Mouse (Mus musculus) kidney, postnatal 25 days (tissue): ENCODE data around the gene Gpc4.

Experiments used
- DNase-seq, 2 experiments: peaks; one replicate each; pipeline ENCODE4 v3.0.0; 2021; ENCODE audit warnings: mixed read lengths in 2 of 2

The Gpc4 gene

DNA sequence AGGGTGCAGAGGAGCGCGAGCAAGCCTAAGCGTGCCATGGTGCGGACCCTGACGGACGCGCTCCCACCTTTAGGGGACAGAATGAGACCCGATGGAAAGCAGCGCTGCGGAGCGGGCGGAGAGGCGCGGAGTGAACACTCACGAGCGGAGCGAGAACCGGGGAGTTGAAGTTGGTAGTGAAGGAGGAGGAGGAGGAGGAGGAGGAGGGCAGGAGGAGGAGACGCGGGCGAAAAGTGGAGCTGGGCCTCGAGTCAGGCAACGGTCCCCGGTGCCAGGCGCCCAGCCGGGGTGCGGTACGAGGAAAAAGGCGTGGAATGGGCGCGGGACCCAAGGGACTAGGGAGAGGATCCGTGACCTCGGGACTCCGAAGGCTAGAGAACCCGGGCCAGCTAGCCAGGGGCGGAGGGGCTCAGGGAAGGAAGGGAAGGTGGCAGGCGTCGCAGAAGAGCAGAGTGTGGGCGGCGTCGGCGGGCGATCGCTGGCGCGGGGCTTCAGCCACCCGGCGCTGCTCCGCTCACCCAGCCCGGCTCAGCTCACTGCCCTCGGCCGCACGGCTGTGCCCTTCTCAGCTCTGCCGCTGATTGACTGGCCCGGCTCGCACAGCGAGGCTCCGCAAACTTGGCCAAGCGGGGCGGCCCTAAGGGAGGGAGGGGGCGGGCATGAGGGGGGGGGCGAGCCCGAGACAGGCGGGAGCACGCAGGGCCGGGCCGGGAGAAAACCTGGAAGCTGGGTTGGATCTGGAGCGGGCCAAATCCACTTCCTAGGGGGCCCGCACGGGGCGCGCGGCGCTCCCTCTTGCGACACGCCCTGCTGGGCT, at the start of gene Gpc4:
Gpc4 (minus strand) TSS at position 515 of the 817 bp plus-strand sequence.
- peak; percentile 81 to 91 for DNase-seq

DNA sequence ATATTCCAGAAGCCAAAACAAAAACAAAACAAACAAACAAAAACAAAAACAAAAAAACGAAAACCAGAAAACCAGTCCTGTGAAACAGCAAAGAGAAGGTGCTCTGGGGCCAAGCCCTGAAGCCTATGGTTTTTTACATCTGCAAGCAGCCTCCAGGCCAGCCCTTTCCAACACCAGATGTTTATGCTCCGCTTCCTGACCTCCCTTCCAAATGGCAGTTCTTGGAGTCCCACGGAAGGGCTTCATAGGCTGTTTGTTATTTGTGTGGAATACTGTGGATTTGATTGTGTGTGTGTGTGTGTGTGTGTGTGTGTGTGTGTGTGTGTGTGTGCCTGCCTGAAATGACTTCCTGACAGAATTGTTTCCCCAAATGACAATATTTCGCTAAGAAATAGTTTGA, 47.8 kb upstream of the Gpc4 start:
- DNase-seq: no peak

DNA sequence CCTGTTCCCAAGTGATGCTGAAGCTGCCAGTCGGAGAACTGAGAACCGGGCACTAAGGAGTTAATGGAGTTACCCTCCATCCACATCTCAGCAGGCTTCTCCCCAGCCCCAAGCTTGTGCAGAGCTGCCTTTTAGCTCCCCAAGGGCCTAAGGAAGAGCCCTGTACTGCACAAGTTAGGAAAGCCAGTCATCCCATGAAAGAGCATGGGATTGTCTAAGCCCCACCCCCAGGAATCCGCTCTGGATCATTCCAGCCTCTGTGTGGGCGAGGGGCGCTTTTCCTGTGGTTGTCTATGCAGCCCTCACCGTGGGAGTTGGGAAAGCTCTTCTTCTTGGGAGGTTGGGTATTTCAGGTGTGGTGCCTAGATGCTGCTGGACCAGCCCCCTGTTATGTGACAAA, 34.8 kb upstream of the Gpc4 start:
- DNase-seq: no peak

DNA sequence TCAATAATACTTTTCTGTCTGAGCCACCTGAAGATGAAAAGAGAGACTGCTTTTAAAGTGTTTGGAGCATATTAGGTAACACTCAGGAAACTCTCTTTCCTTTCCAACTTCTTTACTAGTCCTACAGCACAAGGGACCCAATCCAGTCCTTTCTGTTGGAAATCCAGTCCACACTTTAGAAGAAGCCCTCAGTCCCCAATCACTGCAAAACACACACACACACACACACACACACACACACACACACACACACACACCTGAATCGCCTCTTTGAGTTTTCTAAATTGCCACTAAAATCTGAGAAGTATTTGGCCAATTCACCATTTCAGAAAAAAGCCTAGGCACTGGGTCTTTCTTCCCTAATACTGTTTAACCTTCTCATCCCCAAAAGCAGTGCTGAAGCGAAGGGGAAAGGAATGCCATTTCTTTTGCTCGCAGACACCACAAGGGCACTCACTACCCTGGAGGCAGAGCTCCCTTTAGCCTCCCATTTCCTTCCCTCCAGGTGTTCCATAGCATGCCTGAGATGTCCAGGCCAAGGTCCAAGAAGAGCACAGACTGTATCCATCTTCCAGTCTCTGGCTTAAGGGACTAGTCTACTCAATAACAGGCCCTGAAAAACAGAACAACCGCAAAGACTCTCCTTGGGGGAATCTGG, 28.4 kb upstream of the Gpc4 start:
- DNase-seq: peak in 1 of 2 experiments; percentile 24

DNA sequence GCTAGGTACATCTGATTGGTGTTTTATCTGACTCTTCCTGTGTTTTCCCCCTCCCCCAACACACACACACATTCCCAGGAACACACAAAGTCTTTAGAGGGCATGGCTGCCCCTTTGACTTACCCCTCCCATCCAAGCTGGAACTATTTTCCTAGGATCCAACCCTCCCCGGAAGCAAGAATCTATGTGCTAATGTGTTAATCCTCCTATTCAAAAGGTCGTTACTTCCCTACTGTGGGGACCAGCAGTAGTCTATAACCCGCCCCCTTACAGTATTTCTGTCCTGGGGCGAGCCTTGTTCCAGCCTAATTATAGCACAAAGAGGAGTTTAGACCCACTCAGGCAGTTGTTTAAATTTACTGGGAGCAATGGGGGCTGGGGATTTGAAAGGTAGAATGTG, 24.0 kb upstream of the Gpc4 start:
- no peak for DNase-seq

DNA sequence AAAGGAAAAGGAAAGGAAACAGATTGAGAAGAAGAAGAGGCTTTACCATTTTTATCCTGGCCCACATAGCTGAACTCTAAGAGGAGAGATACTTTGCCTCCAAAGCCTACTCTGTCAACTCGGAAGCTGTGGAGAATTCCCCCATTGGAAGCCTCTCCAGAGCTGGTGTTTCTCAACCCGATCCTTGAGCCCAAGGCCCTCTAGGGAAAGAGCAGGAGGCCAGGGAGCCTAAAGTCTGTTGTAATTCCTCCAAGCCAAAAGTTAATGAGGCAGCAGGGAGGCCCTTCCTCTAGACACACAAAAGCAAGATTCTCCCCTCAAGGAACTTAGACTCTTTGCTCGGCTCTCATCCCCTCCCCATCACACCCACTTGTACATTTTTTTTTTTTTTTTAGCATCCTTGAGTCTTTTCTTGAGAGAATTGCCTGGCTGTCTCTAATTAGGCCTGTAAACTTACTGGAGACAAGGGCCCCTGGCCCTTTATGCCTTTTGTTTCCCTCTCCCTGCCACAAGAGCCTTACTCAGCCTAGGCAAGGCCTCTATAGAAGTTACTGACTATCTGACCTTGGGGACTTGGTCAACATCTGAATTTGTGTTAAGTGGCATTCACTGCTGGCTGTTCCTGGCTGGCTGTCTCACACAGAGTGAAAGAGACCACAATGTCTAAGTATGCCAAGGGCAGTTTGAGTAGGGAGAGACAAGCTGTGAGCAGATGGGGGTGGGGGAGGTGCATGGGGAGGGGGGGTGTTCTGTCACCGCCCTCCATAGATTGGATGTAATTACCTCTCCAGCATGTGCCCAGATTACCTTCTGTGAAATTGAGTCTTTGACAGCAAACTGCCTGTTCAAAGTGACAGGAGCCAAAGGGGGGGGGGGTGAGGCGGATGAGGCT, 18.7 kb upstream of the Gpc4 start:
- DNase-seq: no peak

DNA sequence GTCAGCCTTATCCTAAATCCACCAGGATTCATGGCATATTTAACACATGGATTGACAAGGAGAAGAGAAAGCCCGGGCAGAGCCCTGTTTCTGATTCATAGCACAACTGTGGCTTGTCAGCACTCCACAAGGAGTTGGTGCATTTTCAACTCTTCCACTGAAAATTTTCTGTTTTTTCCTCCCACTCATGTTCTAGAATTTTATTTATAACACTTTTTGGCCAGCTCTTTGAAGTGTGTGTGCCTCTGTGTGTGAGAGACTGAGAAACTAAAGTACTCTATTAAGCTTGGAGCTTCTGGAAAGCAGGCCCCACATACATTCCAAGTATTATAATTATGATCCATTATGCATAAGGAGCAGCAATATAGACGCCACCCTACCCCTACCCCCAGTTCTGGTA, 16.3 kb upstream of the Gpc4 start:
- no peak for DNase-seq

DNA sequence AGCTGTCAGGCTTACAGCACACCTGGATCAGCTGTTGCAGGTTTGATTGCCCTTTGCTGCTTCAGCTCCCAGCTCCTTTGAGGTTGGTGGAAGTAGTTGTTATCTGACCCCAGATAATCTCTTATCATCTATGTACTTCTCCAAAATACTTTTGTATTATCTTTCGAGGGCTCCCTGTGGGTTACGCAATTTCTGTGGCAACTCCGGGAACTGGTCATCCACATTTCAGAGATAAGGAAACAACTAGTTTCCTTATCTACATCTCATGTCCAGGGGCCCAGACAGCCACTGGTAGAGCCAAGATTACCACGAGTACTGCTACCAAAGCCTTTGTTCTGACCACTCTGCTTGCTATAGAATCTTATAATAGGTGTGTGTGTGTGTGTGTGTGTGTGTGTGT, 12.0 kb upstream of the Gpc4 start:
- DNase-seq: no peak

DNA sequence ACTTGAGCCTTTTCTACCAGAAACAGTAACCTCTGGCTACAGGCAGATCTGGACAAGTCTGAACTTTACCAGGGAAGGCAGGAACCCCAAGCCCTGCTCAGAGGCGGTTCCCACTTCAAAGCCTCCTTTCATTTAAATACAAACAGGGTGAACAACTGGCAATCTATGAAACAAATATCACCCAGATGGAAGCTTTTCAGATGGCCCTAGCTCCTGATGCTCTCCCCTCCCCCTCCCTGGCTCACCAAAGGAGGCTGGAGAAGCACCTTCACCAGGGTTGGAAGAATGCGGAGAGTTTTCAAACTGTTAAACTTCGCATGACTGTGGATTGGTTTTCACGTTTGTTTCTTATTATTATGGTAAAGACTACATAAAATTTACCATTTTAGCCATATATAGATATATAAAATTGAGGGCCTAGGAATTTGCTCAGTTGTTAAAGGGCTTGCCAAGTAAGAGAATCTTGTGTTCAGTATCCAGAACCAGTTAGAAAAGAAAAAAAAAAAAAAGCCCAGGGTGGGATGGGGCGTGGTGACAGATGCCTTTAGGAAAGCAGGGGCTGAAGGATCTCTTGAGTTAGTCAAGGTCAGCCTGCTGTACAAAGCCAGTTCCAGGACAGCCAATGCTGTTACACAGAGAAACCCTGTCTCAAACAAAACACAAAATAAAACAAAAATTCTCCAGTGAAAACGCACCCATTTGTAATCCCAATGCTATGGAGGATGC, 2.6 kb upstream of the Gpc4 start:
- no peak for DNase-seq

DNA sequence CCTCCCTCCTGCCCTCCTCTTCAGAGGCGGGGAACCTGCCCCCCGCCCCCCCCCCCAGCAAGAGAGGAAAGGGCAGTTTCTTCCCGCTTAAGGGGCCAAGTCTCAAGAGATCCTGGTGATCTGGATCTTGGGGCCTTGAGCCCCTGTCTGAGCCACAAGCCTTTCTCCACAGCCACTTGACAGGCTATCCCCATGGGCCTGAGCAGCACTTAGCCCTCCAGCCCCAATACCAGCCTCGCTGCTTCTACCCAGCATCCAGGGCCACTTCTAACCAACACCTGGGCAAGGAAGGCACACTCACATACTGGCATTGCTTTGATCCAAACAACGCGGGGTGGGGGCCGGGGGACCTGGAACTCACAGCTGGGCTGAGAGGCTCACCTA, 495 bp upstream of the Gpc4 start:
- no peak for DNase-seq

DNA sequence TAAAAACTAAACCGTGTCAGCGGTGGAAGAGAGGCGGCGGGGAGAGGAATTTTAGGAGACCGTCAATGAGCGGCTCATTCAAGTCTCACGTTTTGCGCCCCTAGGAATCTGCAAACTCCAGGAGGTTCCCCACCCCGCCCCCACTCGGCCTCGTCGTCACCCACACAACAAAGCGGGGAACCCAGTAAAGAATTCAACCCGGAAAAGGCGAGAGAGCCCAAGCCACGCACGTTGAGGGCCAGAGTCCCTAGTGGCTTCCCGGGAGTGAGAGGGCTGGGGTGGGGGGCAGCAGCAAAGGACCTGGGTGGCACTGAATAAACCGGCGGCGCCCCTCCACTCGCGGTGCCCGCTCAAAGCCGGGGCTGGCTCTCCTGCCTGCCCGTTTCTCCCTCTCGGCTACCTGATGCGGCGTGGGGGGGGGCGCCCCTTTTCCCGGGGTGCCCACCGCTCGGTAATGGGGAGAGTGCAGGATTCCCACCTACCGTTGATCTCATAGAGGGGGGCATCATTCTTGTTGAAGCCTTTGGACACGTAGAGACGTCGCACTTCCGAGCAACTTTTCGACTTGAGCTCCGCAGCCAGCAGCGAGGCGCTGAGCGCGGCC, 816 bp downstream of the Gpc4 start:
- DNase-seq: peak; percentile 40 to 59

DNA sequence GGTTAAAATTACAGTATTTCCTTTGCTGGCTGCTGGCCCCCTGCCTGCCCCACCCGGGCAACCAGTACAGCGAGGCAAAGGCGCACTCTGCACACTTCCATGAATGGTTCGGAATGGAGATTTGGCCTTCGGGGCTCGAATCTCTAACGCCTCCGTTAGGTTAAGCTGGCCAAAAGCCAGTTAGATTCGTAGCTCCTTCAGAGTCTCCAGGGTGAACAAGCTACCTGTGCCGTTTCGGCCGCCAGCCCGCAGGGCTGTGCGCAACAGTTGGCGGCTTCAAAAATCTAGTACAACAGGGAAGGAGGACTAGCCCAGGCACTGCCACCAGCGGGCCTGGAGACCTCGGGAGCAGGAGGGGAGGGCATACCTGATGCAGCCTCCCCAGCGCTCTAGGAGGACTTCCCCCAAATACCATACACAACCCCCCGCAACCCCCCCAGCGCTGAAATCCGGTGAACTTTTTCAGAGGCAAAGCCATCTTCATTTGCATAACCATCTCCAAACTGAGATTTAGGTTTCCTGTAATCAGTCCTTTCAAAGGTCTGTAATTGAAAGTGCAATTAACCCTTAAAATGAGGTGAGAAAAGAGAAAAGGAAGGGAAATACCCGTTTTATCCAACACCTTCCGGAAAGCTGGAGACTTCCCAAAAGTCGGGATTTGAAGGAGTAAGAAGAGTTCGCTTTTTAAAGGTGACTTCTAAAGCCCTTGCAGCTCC, 1.5 kb downstream of the Gpc4 start:
- DNase-seq: peak; percentile 17 to 59

DNA sequence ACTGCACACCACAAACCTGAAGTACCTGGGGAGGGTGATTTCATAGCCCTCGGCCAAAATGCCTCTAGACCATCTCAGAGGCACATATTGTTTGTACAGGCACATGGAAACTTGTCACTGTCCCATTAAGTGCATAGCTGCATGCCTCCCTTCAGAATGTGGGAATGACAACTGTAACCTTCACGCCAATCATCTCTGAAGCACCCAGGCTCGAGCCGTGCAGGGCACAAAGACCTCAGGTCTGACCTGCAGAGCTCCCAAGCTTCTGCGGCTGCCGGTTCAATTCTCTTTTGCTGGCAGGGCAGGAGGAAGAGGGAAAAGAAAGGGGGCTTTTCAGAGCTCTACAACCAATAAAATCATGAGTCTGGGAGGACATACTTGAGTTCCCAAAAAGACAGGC, 2.3 kb downstream of the Gpc4 start:
- no peak for DNase-seq

DNA sequence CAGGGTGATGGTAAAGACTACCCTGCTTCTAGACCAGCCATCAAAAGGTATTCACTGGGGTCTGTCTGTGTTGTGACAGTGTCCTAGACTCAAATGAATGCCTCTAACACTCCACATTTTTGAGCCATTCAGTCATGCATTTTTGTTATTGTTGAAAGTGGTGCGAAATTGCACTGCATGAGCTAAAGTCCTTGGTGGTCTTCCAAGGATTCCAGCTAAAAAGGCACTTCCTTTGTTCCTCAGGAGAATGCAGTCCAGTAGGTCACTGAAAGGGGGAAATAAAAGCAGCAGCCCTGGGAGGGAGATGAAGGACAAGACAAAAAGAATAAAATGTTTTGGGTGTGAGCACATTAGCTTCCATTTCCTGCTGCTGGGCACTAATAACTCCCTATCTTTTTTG, 2.8 kb downstream of the Gpc4 start:
- DNase-seq: no peak

DNA sequence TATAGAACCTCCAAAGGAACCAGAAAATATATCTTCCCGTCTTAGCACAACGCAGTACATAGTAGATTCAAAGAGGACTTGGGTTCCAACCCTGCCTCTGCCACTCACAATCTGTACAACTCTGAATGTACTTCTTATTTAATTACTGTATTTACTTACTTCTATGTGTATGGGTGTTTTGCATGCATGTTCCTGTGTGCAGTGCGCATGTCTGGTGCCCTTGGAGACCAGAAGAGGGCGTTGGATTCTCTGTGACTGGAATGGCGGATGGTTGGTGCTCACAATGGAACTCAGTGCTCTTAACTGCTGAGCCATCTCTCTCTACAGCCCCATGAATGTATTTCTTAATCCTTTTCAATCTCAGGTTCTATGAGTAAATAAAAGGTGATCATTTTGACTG, 5.4 kb downstream of the Gpc4 start:
- no peak for DNase-seq

DNA sequence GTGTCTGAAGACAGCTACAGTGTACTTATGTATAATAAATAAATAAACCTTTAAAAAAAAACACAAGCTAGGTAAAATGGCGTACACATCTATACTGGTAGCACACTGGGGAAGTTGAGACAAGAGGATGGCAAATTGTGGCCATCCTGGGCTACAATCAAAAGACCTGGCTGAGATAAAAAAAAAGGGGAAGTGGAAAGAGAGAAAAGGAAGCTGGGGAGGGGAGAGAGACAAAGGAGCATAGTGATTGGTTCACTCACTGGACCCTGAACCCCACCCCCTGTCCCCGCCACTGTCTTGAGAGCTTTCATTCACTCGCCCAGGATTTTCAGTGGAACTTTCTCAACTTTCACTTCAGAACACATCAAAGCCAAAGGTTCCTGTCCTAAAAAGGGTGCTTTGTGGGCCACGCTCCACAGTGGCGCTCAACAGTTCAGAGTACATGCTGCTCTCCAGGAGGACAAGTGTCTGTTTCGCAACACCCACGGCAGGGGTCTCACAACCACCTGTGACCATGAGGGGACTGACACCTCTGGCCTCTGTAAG, 9.6 kb downstream of the Gpc4 start:
- DNase-seq: peak; percentile 25 to 73

DNA sequence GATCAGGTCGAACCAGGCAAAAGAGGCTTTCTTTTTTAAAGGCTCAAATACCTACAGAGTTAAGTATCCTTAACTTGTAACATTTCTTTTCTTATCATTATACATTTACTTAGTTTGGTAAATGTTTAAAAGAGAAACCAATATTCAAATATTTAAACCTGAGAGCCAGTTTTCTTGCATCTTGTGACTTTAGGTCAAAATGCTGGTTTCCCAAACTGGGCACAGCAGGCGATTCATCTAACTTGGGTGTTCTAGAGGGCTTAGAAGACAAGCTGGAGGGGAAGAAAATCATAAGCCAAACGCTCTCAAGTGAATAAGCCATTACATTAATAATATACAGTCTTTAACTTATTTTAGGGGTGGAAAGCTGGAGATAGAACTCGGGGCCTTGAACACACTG, 10.2 kb downstream of the Gpc4 start:
- DNase-seq: peak in 1 of 2 experiments; percentile 38

DNA sequence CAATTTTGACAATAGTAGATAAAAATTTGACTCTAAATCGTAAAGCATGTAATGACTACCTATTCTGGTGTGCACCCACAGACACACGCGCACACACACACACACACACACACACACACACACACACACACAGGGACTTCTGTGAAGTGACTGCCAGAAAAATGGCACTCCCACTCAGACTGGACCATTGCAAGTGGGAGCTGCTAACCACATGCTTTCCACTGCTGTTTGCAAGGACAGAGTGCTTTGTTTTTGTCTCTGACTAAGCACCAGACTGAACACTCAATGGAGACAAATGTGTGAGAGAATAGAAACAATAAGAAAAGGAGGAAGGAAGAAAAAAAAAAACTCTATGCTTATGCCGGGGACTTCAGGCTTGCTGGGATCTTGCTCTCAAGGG, 11.6 kb downstream of the Gpc4 start:
- no peak for DNase-seq

DNA sequence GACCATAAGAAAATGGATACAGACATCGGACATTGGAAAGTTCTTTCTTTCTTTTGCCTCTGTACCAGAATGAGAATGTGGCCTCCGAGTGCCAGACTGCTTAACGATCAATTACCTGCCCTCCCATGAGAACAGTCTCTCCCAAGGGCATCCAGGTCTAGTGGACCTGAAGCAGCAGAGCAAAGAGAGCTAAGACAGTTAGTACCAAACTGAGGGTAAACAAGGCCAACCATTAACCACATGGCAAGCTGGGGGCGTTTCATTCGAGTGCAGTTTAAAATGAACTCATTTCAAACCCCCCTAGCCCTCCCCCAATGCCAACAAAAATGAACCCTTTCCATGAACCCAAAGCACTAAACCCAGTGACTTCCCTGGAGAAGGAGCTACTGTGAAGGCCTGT, 12.1 kb downstream of the Gpc4 start:
- peak; percentile 51 to 82 for DNase-seq

DNA sequence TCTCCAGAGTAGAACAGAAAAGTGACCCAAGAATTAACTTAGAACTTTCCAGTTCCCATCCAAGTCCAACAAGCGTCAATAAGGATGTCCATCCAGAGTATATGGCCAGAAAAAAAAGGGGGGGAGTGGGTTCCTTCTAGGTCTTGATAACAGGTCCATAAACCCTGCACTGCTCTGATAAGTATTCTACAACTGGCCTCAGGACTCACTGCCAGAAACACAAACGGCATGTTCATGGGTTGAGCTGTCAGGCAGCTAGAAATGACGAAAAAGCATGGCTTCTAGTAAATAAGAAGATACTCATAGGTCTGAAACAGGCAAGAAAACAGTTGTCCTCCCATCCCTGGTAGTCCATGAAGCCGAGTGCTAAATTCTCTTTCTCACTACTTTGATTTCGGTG, 13.5 kb downstream of the Gpc4 start:
- DNase-seq: no peak

DNA sequence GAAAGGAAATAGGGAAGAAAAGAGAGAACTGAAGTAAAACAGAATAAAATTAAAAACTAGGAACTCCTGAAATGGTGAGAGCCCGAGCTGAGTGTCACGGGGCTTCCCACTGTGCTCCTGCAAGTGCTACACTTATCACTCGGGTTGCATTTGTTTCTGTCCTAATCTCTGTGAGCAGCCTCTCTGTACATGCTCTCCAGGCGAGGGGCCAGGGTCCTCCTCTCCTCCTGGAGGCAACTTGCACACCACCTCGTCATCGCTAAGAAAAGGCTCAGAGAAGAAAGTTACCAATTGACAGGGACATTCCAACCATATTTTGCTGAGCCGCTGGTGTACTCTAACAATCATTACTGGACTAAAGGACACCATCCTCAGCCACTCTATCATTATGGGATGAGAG, 14.0 kb downstream of the Gpc4 start:
- peak; percentile 49 to 78 for DNase-seq
